Mouse (Mus musculus) thymus, adult 2 months (tissue): Measurements from ENCODE around the gene Xkrx. TPM values are rescaled to one million over a fixed set of nuclear protein-coding genes. Genes with fewer than 3 reads are reported as not detected.

Experiments
- DNase-seq: peaks from one replicate; pipeline ENCODE4 v3.0.0; 2021
- H3K27ac ChIP-seq: fragments of 200-500 bp; 2 replicates; pipeline ENCODE4 v1.5.1; 2012; ENCODE audit warnings: low read length, control low read depth; ENCODE audit not compliant: control insufficient read depth, insufficient read depth
- H3K27me3 ChIP-seq: fragments of 200-500 bp; 2 replicates; pipeline ENCODE4 v1.6.1; 2012; ENCODE audit warnings: mild to moderate bottlenecking, low read length, moderate library complexity, mixed read lengths; ENCODE audit not compliant: control insufficient read depth, insufficient read depth
- H3K36me3 ChIP-seq: fragments of 200-500 bp; 2 replicates; pipeline ENCODE4 v1.6.1; 2012; ENCODE audit warnings: mild to moderate bottlenecking, low read length, moderate library complexity; ENCODE audit not compliant: control insufficient read depth, insufficient read depth
- H3K4me1 ChIP-seq: fragments of 200-500 bp; replicated peaks from 2 replicates; pipeline ENCODE4 v1.6.1; 2012; ENCODE audit warnings: low read length; ENCODE audit not compliant: control insufficient read depth, insufficient read depth
- H3K4me3 ChIP-seq: fragments of 200-500 bp; 2 replicates; pipeline ENCODE4 v1.5.1; 2012; ENCODE audit warnings: mild to moderate bottlenecking, low read length, control low read depth, moderate library complexity; ENCODE audit not compliant: control insufficient read depth, insufficient read depth
- CTCF ChIP-seq: fragments of 200-500 bp; IDR thresholded peaks from 2 replicates; pipeline ENCODE4 v1.5.1; 2012; ENCODE audit warnings: mild to moderate bottlenecking, control low read depth, low read length, moderate library complexity, borderline replicate concordance; ENCODE audit not compliant: control insufficient read depth, poor library complexity, insufficient read depth; ENCODE audit errors: extremely low read depth
- POLR2A ChIP-seq: fragments of 200-500 bp; IDR thresholded peaks from 2 replicates; pipeline ENCODE4 v1.6.1; 2012; ENCODE audit warnings: mild to moderate bottlenecking, low read length, control low read depth, moderate library complexity; ENCODE audit not compliant: control insufficient read depth, poor library complexity, insufficient read depth; ENCODE audit errors: extremely low read depth
- WGBS: fragments of 180-500 bp; shearing (Covaris S2); methylation state at CpG from one replicate; pipeline ENCODE4 v1.1.7; 2018; 5-methylcytosine and 5-hydroxymethylcytosine counted together
- polyA plus RNA-seq: library from polyadenylated mRNA; depleted of rRNA; stranded (reverse); fragments of >200 nt; gene quantifications from 2 replicates; pipeline ENCODE4 v1.2.3, GENCODE M21; 2012; rRNA removed

The Xkrx gene
- polyA plus RNA-seq, 1 experiment: 19.1 TPM

DNA sequence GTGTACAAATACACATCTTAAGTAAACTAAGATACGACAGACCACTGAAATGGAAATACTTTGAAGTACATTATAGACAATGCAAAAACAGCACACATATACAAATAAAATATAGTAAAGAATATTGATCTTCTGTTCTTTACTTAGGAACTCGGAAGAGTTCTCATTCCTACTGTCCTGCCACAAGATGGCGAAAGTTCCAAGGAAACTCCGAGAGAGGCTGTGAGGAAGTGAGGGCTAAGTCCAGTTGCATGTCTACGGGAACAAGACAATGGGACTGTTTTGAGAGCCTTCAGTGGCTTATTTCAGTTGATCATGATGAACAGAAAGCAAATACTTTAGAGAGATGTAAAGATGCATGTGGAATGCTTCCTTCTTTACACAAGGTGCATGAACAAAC, 29.6 kb downstream of the Xkrx start:
- TF ChIP-seq POLR2A (no peak), CTCF (no peak)
- DNase-seq: no peak
- Histone ChIP-seq H3K4me3 (no peak overlapping the region), H3K36me3 (no peaks in the 10 kb centered on the region), H3K4me1 (0 out of 2 replicates have a peak, but pooled peaks cover 2% of the 10 kb centered on the region), H3K27ac (no peak overlapping the region), H3K27me3 (no peaks in the 10 kb centered on the region)
- WGBS: 62% methylated on average over 5 of the region's 5 CpGs

DNA sequence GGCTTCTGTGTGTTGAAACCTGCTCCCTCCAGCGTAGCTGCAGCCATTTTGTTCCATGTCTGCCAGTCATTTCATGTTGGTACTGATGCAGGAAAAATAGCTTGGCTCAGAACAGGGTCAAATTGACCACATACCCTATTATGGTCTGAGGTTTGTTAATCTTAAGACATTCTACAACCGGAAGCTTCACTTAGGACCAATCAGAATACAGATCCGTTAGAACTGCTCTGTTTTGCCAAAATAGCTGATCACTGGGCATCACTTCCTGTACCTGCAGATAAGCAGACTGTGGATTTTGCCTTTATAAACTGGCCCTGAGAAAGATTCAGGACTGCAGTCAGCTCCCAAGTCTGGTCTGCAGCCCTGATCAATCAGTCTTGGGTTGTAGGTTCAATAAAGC, 33.3 kb downstream of the Xkrx start:
- Histone ChIP-seq H3K27me3 (no peaks in the 10 kb centered on the region), H3K36me3 (no peaks in the 10 kb centered on the region), H3K27ac (no peak overlapping the region), H3K4me1 (no peaks in the 10 kb centered on the region), H3K4me3 (no peak overlapping the region)
- TF ChIP-seq CTCF: no peak
- TF ChIP-seq POLR2A: no peak
- no peak for DNase-seq
- WGBS: 89% methylated on average over 3 of the region's 3 CpGs

DNA sequence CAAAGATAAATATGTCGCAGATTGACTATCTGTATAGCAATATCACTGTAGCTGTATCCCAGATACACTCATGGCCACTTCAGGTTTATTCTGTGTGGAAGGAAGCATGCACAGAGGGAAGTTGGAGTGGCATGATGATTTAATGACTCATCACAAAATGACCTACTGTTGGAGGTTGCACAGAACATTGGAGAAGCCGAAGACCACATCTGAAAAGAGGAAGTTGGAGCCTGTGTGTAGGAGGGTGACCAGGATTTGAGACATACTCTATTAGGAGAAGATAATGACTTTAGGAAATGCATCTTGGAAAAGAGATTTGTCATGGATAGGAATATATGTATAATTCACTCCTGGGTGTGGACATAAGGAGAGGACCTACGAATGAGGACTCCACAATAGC, 45.5 kb downstream of the Xkrx start:
- no peak overlapping the region for H3K4me3 ChIP-seq
- DNase-seq: no peak
- H3K27me3 ChIP-seq: no peaks in the 10 kb centered on the region
- TF ChIP-seq CTCF (no peak), POLR2A (no peak)
- H3K27ac ChIP-seq: no peak overlapping the region
- WGBS: 25% methylated on average over 3 of the region's 3 CpGs
- no peaks in the 10 kb centered on the region for H3K36me3 ChIP-seq
- no peaks in the 10 kb centered on the region for H3K4me1 ChIP-seq

DNA sequence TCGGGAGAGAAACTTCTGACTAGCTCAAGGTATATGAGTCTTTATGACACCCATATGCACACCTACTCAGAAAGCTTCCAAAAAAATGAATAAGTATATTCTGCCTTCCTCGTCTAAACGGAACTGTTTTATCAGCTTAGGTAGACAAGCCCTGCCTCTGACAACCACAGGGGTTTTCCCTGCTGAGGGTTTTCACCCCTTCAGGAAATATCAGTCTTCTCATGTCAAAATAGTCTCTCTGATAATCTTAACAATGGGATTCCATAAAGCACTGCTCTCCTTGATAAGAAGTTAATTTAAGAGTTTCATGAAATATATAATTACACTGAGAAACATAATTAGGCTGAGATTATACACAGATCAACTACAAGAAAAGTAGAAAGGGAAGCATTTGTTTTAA, 50.1 kb downstream of the Xkrx start:
- TF ChIP-seq CTCF: no peak
- TF ChIP-seq POLR2A: no peak
- 10% methylated on average over 3 of the region's 3 CpGs for WGBS
- no peaks in the 10 kb centered on the region for H3K36me3 ChIP-seq
- no peak overlapping the region for H3K27ac ChIP-seq
- DNase-seq: no peak
- no peak overlapping the region for H3K4me3 ChIP-seq
- no peaks in the 10 kb centered on the region for H3K27me3 ChIP-seq
- no peaks in the 10 kb centered on the region for H3K4me1 ChIP-seq

DNA sequence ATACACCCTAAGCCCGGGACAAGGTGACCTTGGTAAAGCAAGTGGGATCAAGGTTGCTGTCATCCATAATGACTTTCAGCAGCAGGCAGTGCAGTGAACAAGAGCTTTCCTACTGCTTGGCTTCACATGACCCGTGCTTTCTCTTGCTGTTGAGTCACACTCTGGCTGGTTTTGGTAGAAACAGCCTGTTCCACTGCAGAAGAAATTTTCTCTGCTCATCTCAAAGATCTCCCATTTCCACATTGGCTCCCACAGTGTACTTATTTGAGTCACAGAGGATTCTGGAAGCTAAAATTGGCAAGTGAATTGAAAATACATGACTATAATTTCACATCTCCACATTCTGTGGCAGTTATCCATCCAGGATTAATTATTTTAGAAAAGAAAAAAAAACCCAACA, 59.2 kb downstream of the Xkrx start:
- no peak overlapping the region for H3K4me3 ChIP-seq
- 92% methylated on average over 2 of the region's 2 CpGs for WGBS
- no peak for DNase-seq

More for the DNA sequence above, 59.2 kb downstream of the Xkrx start:
- no peaks in the 10 kb centered on the region for H3K36me3 ChIP-seq
- no peaks in the 10 kb centered on the region for H3K4me1 ChIP-seq
- no peaks in the 10 kb centered on the region for H3K27me3 ChIP-seq
- no peak for TF ChIP-seq CTCF
- no peak for TF ChIP-seq POLR2A
- no peak overlapping the region for H3K27ac ChIP-seq

Other genes starting within 250 kb of the Xkrx start
- 0.27 and 0.37 TPM in 2 replicates for gene Sytl4, start 180.3 kb downstream of the Xkrx start, polyA plus RNA-seq
- gene Cstf2, start 102.9 kb downstream of the Xkrx start, polyA plus RNA-seq: 47.2 and 49.6 TPM in 2 replicates
- gene Arl13a, start 25.4 kb upstream of the Xkrx start, polyA plus RNA-seq: not detected in 2 replicates
- 0.19 and 0.34 TPM in 2 replicates for gene Nox1, start 59.9 kb upstream of the Xkrx start, polyA plus RNA-seq
- 10.2 and 11.8 TPM in 2 replicates for gene Trmt2b, start 114.9 kb upstream of the Xkrx start, polyA plus RNA-seq
- 1.9 and 2.3 TPM in 2 replicates for gene Tmem35a, start 133.1 kb upstream of the Xkrx start, polyA plus RNA-seq
- 5.5 and 6.4 TPM in 2 replicates for gene Cenpi, start 146.0 kb upstream of the Xkrx start, polyA plus RNA-seq
- 0.97 and 1.1 TPM in 2 replicates for gene Drp2, start 242.5 kb upstream of the Xkrx start, polyA plus RNA-seq